Mouse (Mus musculus): ENCODE data around the gene Olfr888.

Gene Olfr888

DNA sequence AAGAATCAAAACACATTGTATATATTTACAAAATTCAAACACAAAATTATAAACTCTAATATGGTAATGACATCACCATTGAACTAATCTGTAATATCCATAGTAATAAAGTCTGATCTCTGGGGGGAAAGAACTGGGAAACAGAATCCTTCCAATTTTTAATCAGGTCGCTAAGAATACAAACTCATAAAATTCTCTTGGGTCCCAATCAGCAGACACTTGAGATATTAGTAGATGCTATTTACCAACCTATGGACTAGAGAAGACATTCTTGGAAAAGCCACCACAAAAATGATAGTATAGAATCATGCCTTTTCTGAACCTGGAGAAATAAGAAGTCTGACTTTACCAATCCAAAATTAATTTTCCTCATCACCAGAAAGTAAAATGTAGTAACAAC, at the start of gene Olfr888:
Olfr888 (plus strand) TSS at position 301 of the 400 bp plus-strand sequence.
- DNase-seq (ENCODE audit: low spot score), result no peak

DNA sequence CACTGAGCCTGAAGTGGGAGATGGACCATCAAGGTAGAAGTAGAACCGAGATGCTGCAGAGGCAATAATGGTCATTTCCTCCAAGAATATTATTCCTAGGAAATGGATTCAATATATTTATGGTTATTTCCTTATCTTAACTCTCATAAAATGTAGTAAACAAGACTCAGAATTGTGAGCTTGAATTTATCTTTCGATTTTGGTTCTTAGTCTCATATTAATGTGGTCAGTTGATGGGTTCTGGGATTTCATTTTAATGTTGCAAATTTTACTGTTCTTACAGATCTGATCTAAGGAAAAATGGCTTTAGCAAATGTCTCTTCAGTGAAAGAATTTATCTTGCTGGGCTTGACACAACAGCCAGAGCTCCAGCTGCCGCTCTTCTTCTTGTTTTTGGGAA, 46.9 kb upstream of the Olfr888 start, which contains the start of gene Olfr885:
Olfr885 (plus strand) TSS at position 301 of the 400 bp plus-strand sequence.
- DNase-seq (ENCODE audit: low spot score), result no peak

DNA sequence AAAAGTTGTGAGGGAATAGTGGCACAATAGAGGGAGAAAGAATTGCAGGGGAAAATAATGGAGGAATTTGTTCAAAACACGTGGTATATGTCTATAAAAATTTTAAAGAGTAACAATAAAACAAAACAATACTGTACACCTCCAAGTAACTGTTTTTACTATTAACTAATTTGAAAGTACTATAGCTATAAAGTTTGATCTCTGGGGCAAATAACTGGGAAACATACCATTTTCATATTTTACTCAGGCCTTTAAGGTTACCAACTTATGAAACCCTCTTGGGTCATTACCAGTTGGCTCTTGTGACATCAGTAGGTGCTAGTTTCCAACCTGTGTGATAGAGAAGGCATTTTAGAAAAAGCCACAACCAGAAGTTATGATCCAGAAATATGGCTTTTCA, 24.2 kb upstream of the Olfr888 start, which contains the start of gene Olfr887:
Olfr887 (plus strand) TSS at position 301 of the 400 bp plus-strand sequence.
- DNase-seq (ENCODE audit: low spot score), result no peak

DNA sequence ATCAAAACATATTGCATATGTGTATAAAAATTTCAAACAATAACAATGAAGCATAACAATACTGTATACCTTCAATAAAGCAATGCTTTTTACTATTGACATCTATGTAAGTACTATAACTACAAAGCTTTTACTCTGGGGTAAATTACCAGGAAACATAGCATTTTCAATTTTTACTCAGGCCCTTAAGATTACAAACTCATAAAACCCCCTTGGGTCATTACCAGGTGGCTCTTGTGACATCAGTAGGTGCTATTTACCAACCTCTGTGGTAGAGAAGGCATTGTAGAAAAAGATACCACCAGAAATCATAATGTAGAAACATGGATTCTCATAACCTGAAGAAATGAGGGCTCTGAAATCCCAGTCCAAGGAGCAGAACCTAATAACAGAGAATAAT, 7.0 kb downstream of the Olfr888 start, which contains the start of gene Olfr889:
Olfr889 (plus strand) TSS at position 301 of the 400 bp plus-strand sequence.
- no peak for DNase-seq (ENCODE audit: low spot score)

DNA sequence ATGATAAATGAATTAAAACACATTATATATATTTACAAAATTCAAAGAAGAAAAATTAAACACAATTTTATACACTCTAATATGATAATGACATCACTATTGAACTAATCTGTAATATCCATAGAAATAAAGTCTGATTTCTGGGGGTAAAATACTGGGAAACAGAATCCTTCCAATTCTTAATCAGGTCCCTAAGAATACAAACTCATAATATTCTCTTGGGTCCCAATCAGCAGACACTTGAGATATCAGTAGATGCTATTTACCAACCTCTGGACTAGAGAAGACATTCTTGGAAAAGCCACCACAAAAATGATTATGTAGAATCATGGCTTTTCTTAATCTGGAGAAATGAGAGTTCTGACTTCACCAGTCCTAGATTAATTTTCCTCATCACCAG, 34.3 kb downstream of the Olfr888 start, which contains the start of gene Olfr890:
Olfr890 (plus strand) TSS at position 301 of the 400 bp plus-strand sequence.
- no peak for DNase-seq (ENCODE audit: low spot score)

Measured in testis, postnatal 14 days (tissue).